In genomic region chr17:80199160-80199778, GRCm38 (mm10) we compare ENCODE assay signal across 9 mouse cellular contexts. TPM values are rescaled to one million over a fixed set of nuclear protein-coding genes. Genes with fewer than 3 reads are reported as not detected.
DNase-seq lines count a peak whose midpoint lies in the region; ATAC-seq lines count a peak whose summit lies in the region.
"Had no signal": no experiment of that assay in that cellular context is flagged by ENCODE, and none has a peak within 500 bp of the region (broad histone marks: within the 10 kb centered on the region; RNA-seq: fewer than 3 reads in every experiment).

No protein-coding gene starts in this region.

- no peak overlapping the region for H3K4me3 ChIP-seq in liver, embryonic 11.5 days (ENCODE audit: low read depth, low read length)
- no peak overlapping the region for H3K4me3 ChIP-seq in forebrain, embryonic 15.5 days
- no peak overlapping the region for H3K4me3 ChIP-seq in liver, embryonic 13.5 days (replicated peaks)
- H3K4me3 ChIP-seq: lung, embryonic 15.5 days had no signal

- H3K4me2 ChIP-seq in liver, embryonic 11.5 days = no peak overlapping the region
- no peak overlapping the region for H3K4me2 ChIP-seq in forebrain, embryonic 15.5 days (replicated peaks)
- no peak overlapping the region for H3K4me2 ChIP-seq in liver, embryonic 13.5 days
- H3K4me2 ChIP-seq: lung, embryonic 15.5 days had no signal

- 88% methylated on average over 3 of the region's 3 CpGs for WGBS in liver, embryonic 11.5 days
- WGBS in forebrain, embryonic 15.5 days = 95% methylated on average over 3 of the region's 3 CpGs
- WGBS in liver, embryonic 13.5 days (ENCODE audit: insufficient replicate concordance) = 98% methylated on average over 3 of the region's 3 CpGs

- no peaks in the 10 kb centered on the region for H3K27me3 ChIP-seq in liver, embryonic 11.5 days (replicated peaks; ENCODE audit: control insufficient read depth, insufficient read depth, low read length)
- H3K27me3 ChIP-seq in forebrain, embryonic 15.5 days = no peaks in the 10 kb centered on the region
- no peaks in the 10 kb centered on the region for H3K27me3 ChIP-seq in liver, embryonic 13.5 days
- H3K27me3 ChIP-seq: lung, embryonic 15.5 days had no signal

- ATAC-seq in liver, embryonic 11.5 days (replicated peaks; ENCODE audit: low FRiP score) = peak; percentile 48
- ATAC-seq in forebrain, embryonic 15.5 days (replicated peaks) = peak; percentile 57; the same call in 1 of the 2 replicates
- ATAC-seq in liver, embryonic 13.5 days (ENCODE audit: low read depth) = peak; percentile 26

- H3K4me1 ChIP-seq in liver, embryonic 11.5 days (replicated peaks; ENCODE audit: control insufficient read depth, insufficient read depth, low read length) = no peaks in the 10 kb centered on the region; the same call in 1 of the 2 replicates
- peaks cover 13% of the 10 kb centered on the region for H3K4me1 ChIP-seq in forebrain, embryonic 15.5 days
- H3K4me1 ChIP-seq in liver, embryonic 13.5 days (replicated peaks) = peaks cover 9% of the 10 kb centered on the region

- no peak for DNase-seq in liver, embryonic 11.5 days (ENCODE audit: low spot score)
- DNase-seq in liver = no peak
- DNase-seq in R1 (ENCODE audit: low read depth, low spot score) = peak; percentile 44
- DNase-seq in liver, embryonic 13.5 days = no peak
- DNase-seq in c-Kit-positive CD71-positive TER-119-positive erythroid progenitor cells, embryonic 14.5 days (ENCODE audit: low spot score) = no peak
- DNase-seq in left cerebral cortex, adult 8-10 months (ENCODE audit: low spot score in 2 of 2) = no peak
- DNase-seq: embryo, embryonic 11 days had no signal

- H3K27ac ChIP-seq in liver, embryonic 11.5 days (ENCODE audit: low read depth, low read length) = no peak overlapping the region
- no peak overlapping the region for H3K27ac ChIP-seq in forebrain, embryonic 15.5 days (replicated peaks)
- H3K27ac ChIP-seq in liver, embryonic 13.5 days = no peak overlapping the region
- H3K27ac ChIP-seq: lung, embryonic 15.5 days had no signal

- H3K9me3 ChIP-seq in liver, embryonic 11.5 days (ENCODE audit: control insufficient read depth, low read length) = no peaks in the 10 kb centered on the region
- H3K9me3 ChIP-seq in forebrain, embryonic 15.5 days = no peaks in the 10 kb centered on the region
- H3K9me3 ChIP-seq in liver, embryonic 13.5 days (replicated peaks) = no peaks in the 10 kb centered on the region
- H3K9me3 ChIP-seq: lung, embryonic 15.5 days had no signal

- H3K9ac ChIP-seq in liver, embryonic 11.5 days (ENCODE audit: low read depth, low read length) = no peak overlapping the region
- no peak overlapping the region for H3K9ac ChIP-seq in forebrain, embryonic 15.5 days (replicated peaks)
- no peak overlapping the region for H3K9ac ChIP-seq in liver, embryonic 13.5 days
- H3K9ac ChIP-seq: lung, embryonic 15.5 days had no signal

- H3K36me3 ChIP-seq in liver, embryonic 11.5 days (ENCODE audit: control insufficient read depth, insufficient read depth, low read length) = peaks cover 24% of the 10 kb centered on the region
- peaks cover 81% of the 10 kb centered on the region for H3K36me3 ChIP-seq in forebrain, embryonic 15.5 days
- peaks cover 76% of the 10 kb centered on the region for H3K36me3 ChIP-seq in liver, embryonic 13.5 days

RNA-seq across cellular contexts. Expression of gene Srsf7, which starts 7.8 kb away (rescaled TPM):
- 649 and 673 TPM in 2 replicates for polyA plus RNA-seq in liver, embryonic 11.5 days (2014; fragmentation: Nextera tagmentation; extraction: Ambion mirVana)
- polyA plus RNA-seq in forebrain, embryonic 15.5 days (2015; fragmentation: Nextera tagmentation; extraction: Ambion mirVana) = 583 TPM in 2 replicates
- polyA plus RNA-seq in liver, embryonic 13.5 days (2015; fragmentation: Nextera tagmentation; extraction: Ambion mirVana) = 336 and 378 TPM in 2 replicates
- 100 to 1,000 TPM in 1 of 4 experiments, 10 to 100 TPM in 3; 93.1 to 111 (median 97.5) TPM for total RNA-seq in left cerebral cortex, adult 8-10 months (2022)

RNA-seq across cellular contexts. Expression of gene Ttc39d, which starts 8.0 kb away (rescaled TPM):
- polyA plus RNA-seq in liver, embryonic 11.5 days (2014; fragmentation: Nextera tagmentation; extraction: Ambion mirVana) = not detected in 2 replicates
- polyA plus RNA-seq in forebrain, embryonic 15.5 days (2015; fragmentation: Nextera tagmentation; extraction: Ambion mirVana) = 0.14 TPM in 1 of 2 replicates, not detected in the other
- not detected in 2 replicates for polyA plus RNA-seq in liver, embryonic 13.5 days (2015; fragmentation: Nextera tagmentation; extraction: Ambion mirVana)
- under 1 TPM; 0.20 to 0.53 (median 0.28) TPM for total RNA-seq in left cerebral cortex, adult 8-10 months (2022)

RNA-seq across cellular contexts. Expression of gene Gemin6, which starts 25.0 kb away (rescaled TPM):
- polyA plus RNA-seq in liver, embryonic 11.5 days (2014; fragmentation: Nextera tagmentation; extraction: Ambion mirVana) = 71.9 and 75.9 TPM in 2 replicates
- polyA plus RNA-seq in forebrain, embryonic 15.5 days (2015; fragmentation: Nextera tagmentation; extraction: Ambion mirVana) = 24.9 and 25.8 TPM in 2 replicates
- polyA plus RNA-seq in liver, embryonic 13.5 days (2015; fragmentation: Nextera tagmentation; extraction: Ambion mirVana) = 43.5 and 50.9 TPM in 2 replicates
- 1 to 10 TPM; 4.9 to 8.9 (median 7.4) TPM for total RNA-seq in left cerebral cortex, adult 8-10 months (2022)
